Mouse (Mus musculus) c-Kit-positive CD71-positive TER-119-negative erythroid progenitor cells, embryonic 14.5 days (primary cell): ENCODE measurements around the gene Wnt10b.
"Not testable (repeated sequence)": the region's sequence is repeated elsewhere in the genome, so short reads cannot be mapped to it uniquely, and the experiment has no call there.

ENCODE experiments used
- DNase-seq: peaks from one replicate; pipeline ENCODE4 v3.0.0-alpha.2; 2013; ENCODE audit warnings: low read depth

Gene Wnt10b

DNA sequence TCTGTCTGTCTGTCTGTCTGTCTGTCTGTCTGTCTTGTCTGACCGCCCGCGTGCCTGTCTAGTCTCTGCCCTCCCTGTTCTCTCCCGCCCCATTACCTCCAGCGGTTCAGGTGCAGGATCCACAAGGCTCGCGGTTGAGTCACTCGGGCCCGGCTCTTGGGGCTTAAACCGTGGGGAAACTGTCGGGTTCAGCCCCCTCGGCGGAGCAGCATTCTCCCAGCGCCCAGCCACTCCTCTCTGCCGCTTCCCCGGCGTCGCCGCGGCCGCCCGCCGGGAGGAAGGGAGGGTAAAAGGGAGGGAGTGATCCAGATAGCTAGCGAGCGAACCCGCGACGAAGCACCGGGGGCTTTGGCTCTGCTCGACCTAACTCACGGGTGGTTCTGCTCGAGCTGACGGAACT lies at the start of gene Wnt10b:
TSS of gene Wnt10b (minus strand) at position 389 of the 400 bp plus-strand sequence.
- DNase-seq, result no peak

DNA sequence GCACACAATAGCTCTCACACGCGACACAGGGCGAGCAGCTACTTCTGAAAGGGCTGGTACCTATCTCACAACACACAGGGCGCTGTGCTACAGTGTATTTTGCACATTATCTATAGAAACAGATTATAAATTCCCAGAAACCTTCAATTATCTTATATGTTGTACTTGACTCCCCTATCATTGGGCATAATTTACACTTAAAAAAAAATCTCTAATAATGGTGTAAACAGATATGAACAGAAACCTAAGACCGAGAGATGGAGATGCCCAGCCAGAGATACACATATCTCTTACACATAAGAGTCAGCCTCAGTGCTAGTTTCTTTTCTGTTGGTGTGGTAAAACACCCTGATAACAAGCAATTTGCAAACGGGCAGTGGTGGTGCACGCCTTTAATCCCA lies 49.7 kb upstream of the Wnt10b start:
- peak; percentile 70 for DNase-seq

DNA sequence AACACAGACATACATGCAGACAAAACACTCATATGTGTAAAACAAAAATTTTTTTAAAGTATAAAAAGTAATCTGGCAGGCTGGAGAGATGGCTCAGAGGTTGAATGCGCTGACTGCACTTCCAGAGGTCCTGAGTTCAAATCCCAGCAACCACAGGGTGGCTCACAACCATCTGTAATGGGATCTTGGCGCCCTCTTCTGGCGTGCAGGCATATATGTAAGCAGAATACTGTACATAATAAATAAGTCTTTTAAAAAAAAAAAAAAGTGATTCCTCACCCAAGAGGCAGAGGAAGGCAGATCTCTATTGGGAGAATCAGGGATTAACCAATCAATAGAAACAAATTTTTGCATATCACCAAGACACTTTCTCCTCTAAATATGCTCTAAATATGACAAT lies 45.5 kb upstream of the Wnt10b start:
- DNase-seq, result no peak

DNA sequence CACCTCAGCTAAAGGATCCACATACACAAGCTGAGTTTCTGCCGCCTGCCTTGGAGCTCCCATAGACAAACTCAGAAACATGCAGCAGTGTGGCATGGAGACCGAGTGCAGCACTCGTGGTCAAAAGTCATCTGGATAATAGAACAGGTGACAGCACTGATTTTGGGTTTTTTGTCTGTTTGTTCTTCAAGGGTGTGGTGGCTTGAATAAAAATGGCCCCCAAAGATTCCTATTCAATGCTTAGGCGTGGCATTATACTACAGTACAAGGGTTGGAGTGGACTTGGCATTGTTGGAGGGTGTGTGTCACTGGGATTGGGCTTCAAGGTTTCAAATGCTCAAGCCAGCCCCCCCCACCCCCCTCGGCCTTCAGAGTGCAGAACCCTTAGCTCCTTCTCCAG lies 44.2 kb upstream of the Wnt10b start:
- no peak for DNase-seq

DNA sequence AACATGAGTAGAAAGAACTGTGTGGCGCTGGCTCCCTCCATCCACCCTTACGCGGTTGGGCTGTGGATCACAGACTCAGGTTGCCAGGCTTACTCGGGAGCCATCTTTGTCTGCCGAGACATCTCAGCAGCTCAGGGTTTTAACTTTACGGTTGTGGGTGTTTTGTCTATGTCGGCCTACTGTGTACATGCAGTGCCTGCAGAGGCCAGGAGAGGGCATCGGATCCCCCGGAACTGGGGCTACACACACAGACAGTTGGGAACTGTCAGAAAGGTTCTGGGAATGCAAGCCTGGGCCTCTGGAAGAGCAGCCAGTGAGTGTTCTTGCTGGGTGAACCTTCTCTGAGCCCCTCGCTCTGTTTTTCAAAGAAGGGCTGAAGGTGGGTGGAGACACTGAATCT lies 43.5 kb upstream of the Wnt10b start:
- DNase-seq, result no peak

DNA sequence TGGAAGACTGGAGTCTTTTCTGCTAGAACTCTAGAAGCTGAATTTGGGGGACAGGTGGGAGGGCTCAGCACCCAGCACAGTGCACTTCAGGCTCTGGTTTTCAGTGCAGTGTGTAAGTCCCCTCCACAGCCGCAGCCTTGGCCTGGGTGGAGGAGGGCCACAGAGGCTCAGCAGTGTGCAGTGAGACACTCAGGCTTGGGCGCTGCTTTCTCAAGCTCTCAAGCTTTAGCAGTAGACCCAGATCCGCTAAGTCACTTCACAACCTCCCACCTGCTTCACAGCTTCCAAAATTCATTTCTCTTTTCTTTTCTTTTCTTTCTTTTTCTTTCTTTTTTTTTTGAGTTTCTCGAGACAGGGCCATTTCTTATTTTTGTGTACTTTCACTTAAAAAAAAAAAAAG lies 43.0 kb upstream of the Wnt10b start:
- DNase-seq, result no peak

DNA sequence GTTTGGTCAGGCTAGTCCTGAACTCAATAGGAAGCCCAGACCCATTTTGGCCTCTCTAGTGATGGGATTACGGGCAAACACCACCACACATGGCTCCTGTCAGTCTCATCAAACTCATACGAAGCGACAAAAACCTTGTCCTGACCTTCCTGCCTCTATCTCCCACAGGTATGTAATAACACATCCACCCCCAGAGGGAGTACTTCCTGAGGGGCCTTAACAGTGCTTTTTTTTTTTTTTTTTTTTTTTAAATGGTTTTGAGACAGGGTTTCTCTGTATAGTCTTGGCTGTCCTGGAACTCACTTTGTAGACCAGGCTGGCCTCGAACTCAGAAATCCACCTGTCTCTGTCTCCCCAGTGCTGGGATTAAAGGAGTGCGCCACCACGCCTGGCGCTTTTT lies 40.2 kb upstream of the Wnt10b start:
- DNase-seq, result no peak

DNA sequence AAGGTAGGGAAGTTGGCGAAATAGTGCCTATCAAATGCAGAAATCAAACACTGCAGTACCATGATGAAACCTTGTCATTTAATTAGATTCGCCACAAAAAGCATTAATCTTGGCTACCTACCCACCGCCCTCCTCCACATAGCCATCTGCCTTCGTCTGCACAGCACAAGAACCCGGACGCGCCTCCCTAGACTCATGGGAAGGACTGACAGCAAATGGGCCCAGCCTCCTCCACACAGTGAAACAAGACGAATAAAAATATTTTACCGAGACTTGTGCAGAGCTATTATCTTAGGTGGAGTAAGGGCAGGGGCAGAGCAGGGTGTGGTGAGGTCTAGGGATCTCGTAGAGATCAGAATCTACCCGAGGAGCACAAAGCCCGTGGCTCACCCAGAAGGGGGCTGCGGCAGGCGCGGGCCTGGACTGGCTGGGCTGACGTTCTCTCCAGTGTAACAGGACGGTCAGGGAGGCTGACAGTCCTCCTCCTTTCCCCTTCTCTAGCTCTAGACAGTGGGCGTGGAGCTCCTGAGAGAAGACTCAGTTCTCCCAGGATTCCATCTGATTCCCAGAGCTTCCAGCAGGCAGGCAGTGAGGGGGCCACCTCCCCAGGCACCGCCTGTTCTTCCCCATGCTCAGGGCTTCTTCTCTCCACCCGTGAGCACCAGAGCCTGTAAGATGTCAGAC lies 34.9 kb upstream of the Wnt10b start:
- no peak for DNase-seq

DNA sequence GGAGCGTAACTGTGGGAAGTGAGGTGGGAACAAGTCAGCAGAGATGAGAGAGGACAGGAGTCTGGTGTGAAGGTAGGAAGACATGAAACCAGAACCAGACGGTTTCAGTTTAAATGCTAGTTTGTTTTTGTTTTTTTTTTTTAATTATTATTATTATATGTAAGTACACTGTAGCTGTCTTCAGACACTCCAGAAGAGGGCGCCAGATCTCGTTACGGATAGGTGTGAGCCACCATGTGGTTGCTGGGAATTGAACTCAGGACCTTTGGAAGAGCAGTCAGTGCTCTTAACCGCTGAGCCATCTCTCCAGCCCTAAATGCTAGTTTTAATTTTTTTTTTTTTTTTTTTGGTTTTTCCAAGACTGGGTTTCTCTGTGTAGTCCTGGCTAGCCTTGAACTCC lies 32.3 kb upstream of the Wnt10b start:
- DNase-seq, result not testable (repeated sequence)

DNA sequence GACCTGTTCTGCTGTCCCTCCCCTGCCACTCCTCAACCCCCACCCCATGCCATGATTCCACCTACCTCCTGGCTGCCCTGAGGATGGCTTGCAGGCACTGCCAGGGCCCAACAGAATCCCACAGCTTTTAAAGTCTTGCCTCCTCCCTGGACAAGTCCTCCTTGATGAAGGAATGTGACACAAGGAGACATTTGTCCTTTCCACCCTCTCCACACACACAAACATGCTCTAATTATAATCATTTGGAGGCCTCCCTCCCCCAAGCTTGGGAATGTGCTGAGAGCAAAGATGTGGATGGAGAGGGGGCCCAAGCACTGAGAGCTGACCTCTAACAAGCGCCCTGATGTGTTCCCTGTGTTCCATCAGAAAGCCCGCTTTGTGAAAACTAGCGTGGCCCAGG lies 31.4 kb upstream of the Wnt10b start, which contains the start of gene Ddn:
TSS of gene Ddn (minus strand) at position 101 of the 400 bp plus-strand sequence.
- no peak for DNase-seq

DNA sequence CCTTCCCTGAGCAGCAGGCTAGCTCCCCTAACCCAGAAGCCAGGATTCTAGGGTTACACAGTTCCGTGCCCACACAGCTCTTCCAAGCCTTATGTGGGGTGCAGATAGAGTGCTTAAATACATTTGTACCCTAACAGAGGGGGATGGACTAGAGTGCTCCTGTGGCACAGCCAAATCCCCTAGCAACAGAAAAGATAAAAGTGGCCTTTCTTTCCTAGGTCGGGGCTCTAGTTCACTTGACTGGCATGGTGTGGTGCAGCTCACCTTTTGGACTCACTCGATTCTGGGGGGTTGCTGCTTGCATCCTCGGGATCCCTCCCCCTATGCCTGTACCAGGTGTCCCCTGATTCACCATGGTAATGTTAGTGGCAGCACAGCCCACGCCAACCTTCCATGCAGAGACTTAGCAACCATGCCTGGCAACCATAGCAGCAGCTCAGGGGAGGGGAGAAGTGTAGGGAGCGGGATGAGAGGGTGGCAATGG lies 30.7 kb upstream of the Wnt10b start:
- no peak for DNase-seq

DNA sequence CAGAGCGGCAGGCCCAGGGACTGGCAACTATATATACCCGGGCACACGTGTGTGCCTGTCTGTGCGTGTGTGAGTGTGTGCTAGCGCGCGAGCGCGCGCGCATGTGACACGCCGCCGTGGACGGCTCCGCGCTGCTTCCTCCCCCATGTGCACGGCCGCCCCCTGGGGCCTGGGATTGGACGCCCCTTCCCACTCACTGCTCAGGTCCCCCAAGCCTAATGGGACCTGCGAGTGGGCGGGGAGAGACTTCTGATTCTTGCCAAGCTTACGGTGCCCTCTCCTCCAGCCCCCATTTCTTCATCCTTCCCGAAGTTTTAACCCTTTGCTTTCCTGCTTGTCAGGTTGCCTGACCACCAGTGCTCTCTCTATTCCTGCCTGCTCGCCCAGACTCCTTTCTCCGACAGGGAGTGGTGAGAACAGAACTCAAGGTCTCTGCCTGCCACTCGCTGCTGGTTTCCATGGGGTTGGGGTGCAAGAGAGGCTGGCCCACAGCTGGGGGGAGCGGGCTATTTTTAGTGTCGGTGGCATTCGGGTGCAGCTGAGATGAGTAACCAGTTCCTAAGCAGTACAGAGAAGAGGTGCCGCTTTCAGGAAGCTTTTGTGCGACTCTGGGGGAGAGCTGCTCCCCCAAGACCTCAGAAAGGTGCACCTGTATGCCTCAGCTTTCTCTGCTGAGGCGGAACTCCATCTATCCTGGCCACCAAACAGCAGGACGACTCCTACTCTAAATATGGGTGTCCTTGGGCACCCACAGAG lies 30.1 kb upstream of the Wnt10b start:
- DNase-seq, result no peak

DNA sequence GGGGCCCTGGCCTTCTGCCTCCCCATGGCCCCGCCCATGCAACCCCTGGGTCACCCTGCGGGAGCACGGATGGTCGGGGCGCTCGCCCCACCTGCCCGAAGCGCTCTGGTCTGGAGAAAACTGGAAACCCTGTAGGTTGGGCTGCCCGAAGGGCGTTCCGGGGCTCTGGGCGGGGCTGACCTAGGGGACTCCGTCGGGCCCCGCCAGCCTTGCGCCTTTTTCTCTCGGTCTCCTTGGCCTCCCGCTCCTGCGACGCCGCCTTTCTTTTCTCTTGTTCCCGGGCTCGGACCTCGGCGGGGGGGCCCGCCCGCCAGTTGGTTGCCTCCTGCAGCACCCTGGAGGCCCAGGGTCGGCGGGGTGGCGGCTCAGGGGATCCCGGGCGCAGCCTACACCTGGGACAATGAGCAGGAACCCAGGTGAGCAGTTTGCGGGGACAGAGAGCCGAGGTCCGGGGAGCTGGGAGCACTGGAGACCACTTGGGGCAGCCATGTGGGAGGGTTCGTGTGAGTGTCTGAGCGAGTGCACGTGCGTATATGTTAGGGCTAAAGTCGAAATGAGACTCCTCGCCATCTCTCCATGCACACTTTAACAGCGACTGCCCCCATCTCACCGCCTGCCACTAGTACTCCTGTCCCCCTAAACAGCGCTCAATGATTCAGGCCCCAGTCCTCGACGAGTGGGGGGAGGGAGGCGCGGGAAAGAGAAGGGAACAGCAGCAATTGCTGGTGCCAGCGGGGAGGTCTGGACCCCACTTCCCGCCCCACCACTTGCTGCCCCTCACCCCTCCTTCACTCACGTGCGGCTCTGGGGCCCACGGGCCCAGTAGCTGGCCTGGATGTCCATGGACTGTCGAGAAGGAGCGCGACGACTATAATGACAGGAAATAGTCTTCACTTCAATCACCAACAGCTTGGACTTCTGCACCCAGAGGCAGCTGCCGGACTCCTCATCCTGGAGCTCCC lies 29.1 kb upstream of the Wnt10b start:
- peak; percentile 53 for DNase-seq

DNA sequence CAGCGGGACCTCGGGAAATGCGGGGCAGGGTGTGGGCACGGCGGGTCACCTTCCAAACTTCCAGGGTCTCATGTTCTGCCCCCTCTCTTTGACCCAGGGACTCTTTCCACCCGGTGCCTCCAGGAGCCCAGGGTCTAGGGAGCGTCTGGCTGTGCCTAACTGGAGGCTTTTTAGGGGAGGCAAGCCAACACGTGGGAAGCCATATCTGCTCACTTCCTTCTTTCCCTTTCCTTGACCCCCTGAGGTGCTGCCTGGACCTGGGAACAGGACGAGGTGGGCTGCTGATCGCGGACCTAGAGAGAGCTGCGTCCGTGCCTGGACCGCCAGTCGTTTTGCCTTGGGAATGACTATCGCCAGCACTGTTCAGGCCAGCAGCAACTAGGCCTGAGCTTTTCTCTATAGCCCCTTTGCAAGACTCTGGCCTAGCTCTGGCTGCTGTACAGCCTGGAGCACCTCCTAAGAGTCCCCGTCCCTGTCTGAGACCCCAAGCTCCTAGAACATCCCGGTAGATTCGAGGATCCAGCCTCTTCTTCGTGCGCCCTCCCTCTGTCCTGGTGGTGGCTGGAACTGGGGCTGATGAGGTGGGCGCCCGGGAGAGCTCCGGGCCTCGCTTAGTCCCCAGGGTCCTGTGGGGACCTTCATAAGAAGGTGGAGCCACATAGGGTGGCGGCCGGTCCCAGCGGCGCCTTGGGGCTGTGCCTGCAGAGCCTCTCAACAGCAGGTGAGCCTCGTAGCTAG lies 28.3 kb upstream of the Wnt10b start:
- no peak for DNase-seq

DNA sequence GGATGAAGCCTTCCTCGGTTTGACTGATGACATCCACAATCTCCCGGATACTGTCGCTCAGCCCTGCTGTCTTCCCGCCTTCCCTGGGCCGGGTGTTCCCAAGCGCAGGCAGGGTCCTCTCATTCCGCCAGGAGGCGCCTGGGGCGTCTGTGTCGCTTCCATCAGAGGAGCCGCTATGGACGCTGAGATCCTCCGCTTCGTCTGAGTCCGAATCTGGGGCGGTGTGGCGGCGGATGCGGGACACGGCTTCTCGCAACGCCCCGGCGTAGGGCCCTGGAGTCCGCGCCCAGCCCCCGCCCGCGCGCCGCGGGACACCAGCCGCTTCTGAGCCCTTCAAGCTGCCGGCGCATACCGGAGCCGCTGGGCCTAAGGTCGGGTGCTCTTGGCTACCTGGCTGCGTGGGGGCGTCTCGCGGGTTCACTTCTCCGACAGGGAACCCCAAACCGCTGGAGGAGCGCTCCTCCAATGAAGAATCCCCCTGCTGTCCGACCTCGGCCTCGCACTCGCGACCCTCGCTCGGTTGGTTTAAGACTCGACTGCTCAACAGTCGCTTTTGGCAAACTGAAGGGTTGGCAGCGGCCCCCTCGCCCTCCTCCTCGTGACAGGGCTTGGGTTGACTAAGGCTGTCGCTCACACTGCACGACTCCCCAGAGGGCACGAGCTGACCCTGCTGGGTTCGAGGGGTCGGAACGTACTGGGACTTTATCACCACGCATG lies 27.5 kb upstream of the Wnt10b start:
- peak; percentile 38 for DNase-seq

DNA sequence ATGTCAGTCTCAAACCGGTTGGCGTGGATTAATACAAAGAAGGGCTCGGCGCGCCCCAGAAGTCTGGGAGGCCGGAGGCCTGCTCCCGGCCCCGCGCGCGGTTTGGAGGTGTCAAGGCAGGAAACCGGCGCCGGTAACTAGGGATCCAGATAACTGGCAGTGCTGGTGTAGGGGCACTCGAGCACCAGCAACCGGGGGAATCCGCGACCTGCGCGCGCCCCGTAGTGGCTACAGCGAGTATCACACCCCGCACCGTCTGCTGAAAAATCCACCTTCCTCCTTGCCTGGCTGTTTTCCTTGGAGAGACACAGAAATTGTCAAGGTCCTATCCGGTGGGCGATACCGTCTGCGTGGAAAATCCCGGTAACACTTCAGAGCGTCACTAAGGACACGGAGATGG lies 26.1 kb upstream of the Wnt10b start:
- peak; percentile 58 for DNase-seq

DNA sequence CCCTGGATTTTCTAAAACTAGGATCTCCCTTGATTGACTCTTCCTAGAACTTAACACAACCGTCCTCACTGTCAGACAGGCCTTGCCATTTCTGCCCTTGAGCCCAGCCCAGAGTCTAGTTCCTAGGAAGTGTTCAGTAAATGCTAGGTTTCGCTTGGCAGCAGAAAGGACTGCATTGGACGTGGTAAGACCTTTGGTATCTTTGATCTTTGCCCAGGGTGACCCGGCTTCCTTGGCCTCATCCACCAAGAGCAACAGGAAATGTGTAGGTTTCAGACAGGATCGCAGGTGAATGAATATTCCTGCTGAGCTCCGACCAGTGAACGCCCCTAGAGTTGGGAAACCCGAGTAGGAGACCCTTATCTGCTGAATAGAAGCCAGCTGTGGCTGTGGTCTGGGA lies 25.0 kb upstream of the Wnt10b start:
- DNase-seq, result no peak

DNA sequence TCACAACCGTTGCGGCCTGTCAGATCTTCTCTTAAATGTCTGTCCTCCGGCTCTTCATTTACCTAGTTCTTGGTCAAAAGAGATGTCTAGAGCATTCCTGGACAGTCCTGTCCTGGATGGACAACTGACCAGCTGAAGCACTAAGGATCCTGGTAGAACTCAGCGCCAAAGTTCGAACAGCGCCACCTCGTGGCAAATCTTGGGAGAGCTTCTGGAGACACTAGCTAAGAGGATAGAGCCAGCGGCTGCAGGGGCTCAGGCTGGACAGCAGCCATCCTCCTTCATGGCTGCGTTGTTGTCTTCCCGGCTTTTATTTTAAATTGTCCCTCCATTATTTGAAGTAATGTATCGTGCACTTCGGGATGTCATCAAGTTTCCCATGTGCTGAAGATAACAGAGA lies 21.4 kb upstream of the Wnt10b start:
- DNase-seq, result peak; percentile 63

DNA sequence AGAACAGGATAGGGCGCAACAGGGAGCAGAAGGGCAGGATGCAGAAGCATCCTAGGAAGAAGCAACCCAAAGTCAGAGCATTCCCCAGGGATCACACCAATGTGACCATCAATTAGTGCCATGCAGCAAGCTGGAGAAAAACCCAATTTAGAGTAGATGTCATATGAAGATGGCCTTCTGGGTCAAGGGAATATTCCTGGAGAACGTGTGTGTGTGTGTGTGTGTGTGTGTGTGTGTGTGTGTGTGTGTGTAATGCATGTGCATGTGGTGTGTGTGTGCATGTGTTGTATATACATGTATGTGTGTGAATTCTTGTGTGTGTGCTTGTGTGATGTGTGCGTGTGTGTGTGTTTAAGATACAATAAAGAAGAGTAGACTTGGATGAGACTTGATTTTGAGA lies 21.0 kb upstream of the Wnt10b start:
- no peak for DNase-seq

DNA sequence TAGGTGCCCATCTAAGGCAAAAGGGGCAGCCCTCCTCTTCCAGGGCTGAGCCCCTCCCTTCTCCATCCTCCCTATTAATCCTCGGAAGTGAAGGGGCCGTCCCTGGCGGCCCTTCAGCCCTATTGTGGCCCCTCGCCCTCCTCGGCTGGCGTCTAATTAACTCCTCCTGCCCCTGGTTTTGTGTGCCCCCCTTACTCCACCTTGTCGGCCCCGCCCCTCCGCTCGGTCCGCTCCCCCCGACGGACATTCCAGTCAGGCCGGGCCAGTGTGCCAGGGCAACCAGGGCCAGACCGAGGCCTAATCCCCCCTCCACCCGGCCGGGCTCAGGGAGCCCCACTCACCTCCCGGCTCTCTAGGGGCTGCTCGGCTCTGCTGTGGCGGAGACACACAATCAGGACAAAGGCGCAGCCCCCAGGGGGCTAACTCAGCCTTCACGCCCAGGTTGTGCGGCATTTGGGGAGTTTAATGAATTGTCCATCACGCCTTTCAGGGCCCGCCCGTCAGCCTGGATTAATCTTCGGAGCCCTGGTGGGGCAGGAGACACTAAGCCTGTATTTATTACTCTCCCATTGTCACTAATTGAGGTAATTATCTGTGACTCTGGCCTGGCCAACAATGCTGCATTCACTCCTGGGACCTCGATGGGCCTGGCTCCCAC lies 20.0 kb upstream of the Wnt10b start:
- DNase-seq, result no peak
